Mouse (Mus musculus) liver, embryonic 15.5 days (tissue): ENCODE data around the gene Tns4. TPM values are rescaled to one million over a fixed set of nuclear protein-coding genes. Genes with fewer than 3 reads are reported as not detected.

Experiments
- ATAC-seq: fragments of 200-750 bp; cut with Nextera tagmentation; 2 replicates; pipeline ENCODE4 v1.8.0; 2017; ENCODE audit warnings: moderate number of reproducible peaks, mild to moderate bottlenecking, moderate library complexity; ENCODE audit not compliant: insufficient read depth
- H3K27ac ChIP-seq: fragments of 300-500 bp; sonication (generic); replicated peaks from 2 replicates; pipeline ENCODE4 v1.5.1; 2015; ENCODE audit warnings: mild to moderate bottlenecking, inconsistent platforms
- H3K27me3 ChIP-seq: fragments of 300-500 bp; sonication (generic); 2 replicates; pipeline ENCODE4 v1.6.1; 2015; ENCODE audit warnings: mild to moderate bottlenecking, inconsistent platforms
- H3K36me3 ChIP-seq: fragments of 300-500 bp; sonication (generic); replicated peaks from 2 replicates; pipeline ENCODE4 v1.6.1; 2015; ENCODE audit warnings: moderate library complexity, mild to moderate bottlenecking, inconsistent platforms
- H3K4me1 ChIP-seq: fragments of 300-500 bp; sonication (generic); replicated peaks from 2 replicates; pipeline ENCODE4 v1.6.1; 2015; ENCODE audit warnings: inconsistent platforms
- H3K4me2 ChIP-seq: fragments of 300-500 bp; sonication (generic); 2 replicates; pipeline ENCODE4 v1.6.1; 2015; ENCODE audit warnings: moderate library complexity, mild to moderate bottlenecking, inconsistent platforms
- H3K4me3 ChIP-seq: fragments of 300-500 bp; sonication (generic); replicated peaks from 2 replicates; pipeline ENCODE4 v1.5.1; 2015; ENCODE audit warnings: mild to moderate bottlenecking, inconsistent platforms
- H3K9ac ChIP-seq: fragments of 300-500 bp; sonication (generic); 2 replicates; pipeline ENCODE4 v1.6.1; 2015; ENCODE audit warnings: moderate library complexity, mild to moderate bottlenecking, inconsistent platforms
- H3K9me3 ChIP-seq: fragments of 300-500 bp; sonication (generic); replicated peaks from 2 replicates; pipeline ENCODE4 v1.6.1; 2016; ENCODE audit warnings: inconsistent platforms
- WGBS: fragments of 180-500 bp; shearing (Covaris S2); methylation state at CpG from one replicate; pipeline ENCODE4 v1.1.7; 2015; ENCODE audit warnings: mixed read lengths; ENCODE audit not compliant: insufficient replicate concordance; 5-methylcytosine and 5-hydroxymethylcytosine counted together
- polyA plus RNA-seq: library from polyadenylated mRNA; unstranded; fragments of >200 nt; fragmentation: Nextera tagmentation; extraction: Ambion mirVana; gene quantifications from 2 replicates; pipeline ENCODE4 v1.2.1, GENCODE M21; 2015

Gene Tns4
- polyA plus RNA-seq, 1 experiment from 2014 or later = 0.29 TPM

DNA sequence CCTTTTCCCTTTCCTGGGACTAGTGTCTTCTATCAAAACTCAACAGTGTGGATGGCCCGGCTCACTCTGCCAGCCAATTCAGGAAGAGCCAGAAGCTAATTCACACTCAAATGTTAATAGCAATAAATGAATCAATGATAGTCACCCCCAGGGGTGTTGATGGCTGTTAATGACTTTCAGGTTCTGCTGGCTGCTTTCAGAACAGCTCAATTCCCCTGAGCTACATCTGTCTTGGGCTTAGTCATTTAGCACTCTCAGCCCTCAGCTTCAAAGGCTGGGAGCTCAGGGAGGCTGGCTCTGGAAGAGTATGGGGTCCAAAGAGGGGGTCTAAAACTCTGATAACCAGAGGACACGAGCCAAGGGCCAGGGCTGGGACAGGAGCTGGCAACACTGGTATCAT lies 40.2 kb upstream of the Tns4 start:
- Histone ChIP-seq H3K4me1 (peaks cover 15% of the 10 kb centered on the region; the same call in 1 of the 2 replicates), H3K4me2 (no peak overlapping the region)
- 58% methylated on average over 2 of the region's 2 CpGs for WGBS

DNA sequence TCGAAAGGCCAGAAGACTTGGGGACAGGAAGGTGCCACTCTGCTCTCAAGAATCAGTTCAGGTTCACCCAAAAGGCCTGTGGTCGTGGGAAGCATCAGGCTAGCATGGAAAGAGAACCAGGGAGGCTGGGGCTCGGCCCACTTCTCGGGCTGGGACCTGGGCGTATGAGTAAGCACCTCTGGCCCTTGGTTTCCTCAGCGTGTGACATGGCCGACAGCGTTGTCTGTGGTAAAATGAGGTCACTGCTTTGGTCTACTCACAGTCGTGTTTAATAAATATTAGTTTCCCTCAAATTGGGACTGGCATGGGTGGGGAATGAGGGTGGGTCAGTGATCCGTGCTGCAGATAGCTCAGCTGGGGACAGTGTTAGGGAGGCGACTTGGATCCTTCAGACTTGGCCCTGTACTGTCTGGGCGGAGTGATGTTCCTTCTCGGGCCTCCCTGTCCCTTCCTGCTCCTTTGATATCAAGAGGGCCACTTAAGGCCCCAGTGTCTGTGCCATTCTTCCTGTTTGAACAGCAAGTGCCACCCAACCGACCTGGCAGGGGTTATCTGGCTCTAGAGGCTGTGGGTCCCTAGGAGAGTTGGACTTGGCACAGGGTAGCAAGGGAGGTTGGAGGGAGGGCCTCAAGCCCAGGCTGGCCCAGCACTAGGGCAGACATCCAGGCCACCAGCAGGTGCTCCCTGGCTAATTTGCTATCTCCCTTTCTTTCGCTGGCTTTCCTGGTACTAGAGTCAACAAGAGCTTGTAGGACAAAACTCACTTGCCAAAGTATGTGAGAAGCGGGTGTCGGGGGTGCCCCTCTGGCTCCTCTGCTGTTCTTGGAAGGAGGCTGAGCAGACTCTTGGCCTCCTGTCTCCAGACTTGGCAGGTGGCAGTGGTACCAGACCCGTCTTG lies 38.9 kb upstream of the Tns4 start:
- Histone ChIP-seq H3K27me3 (peaks cover 3% of the 10 kb centered on the region; the same call in 1 of the 2 replicates), H3K4me1 (peaks cover 12% of the 10 kb centered on the region; the same call in 1 of the 2 replicates), H3K4me3 (no peak overlapping the region), H3K9me3 (no peaks in the 10 kb centered on the region), H3K9ac (no peak overlapping the region), H3K36me3 (no peaks in the 10 kb centered on the region), H3K4me2 (no peak overlapping the region), H3K27ac (no peak overlapping the region)
- 41% methylated on average over 18 of the region's 18 CpGs for WGBS
- no peak for ATAC-seq

More for the DNA sequence above, 40.2 kb upstream of the Tns4 start:
- H3K36me3 ChIP-seq = no peaks in the 10 kb centered on the region
- peaks cover 3% of the 10 kb centered on the region; the same call in 1 of the 2 replicates for H3K27me3 ChIP-seq
- no peak for ATAC-seq
- H3K9me3 ChIP-seq = no peaks in the 10 kb centered on the region
- H3K9ac ChIP-seq = no peak overlapping the region
- H3K27ac ChIP-seq = no peak overlapping the region
- no peak overlapping the region for H3K4me3 ChIP-seq

DNA sequence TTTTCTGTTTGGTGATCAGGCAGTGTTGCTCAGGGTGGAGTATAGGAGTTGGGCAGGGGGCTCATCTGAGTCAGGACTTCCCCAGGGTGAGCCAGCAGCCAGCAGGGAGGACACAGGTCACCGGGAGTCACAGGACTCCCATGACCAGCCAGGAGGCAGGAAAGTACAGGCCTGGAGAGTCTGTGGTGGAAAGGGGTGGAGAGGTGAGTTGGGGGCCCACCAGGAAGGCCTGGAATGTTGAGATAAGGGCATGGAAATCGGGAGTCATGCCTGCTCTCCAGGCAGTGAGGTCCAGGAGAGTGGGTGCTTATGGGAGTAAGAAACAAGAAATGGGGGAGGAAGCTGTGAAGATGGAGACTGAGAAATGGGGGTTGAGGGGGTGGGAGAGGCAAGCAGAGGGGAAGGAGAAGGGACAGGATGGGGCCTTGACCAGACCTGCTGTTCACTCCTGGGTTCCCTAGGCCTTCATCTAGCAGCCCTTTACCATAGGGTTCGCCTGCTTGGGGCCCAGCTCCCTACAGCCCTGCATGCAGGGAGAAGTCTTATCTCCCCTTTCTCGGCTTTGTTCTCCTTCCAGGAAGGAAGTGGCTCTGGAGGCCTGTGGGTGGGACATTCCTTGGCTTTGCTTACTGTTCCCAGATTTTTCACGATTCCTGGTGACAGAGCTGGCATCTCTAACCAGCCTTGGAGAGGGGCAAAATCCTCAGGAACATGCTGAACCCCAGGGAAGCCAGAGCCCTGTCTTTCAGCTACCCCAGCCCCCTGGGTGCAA lies 37.6 kb upstream of the Tns4 start:
- no peak overlapping the region for H3K4me2 ChIP-seq
- no peak overlapping the region for H3K4me3 ChIP-seq
- H3K9ac ChIP-seq = no peak overlapping the region
- H3K9me3 ChIP-seq = no peaks in the 10 kb centered on the region
- peaks cover 3% of the 10 kb centered on the region; the same call in 1 of the 2 replicates for H3K27me3 ChIP-seq
- no peak overlapping the region for H3K27ac ChIP-seq
- 16% methylated on average over 5 of the region's 5 CpGs for WGBS
- peak; percentile 44; the same call in 1 of the 2 replicates for ATAC-seq
- H3K36me3 ChIP-seq = no peaks in the 10 kb centered on the region
- 0 out of 2 replicates have a peak, but pooled peaks cover 4% of the 10 kb centered on the region for H3K4me1 ChIP-seq

DNA sequence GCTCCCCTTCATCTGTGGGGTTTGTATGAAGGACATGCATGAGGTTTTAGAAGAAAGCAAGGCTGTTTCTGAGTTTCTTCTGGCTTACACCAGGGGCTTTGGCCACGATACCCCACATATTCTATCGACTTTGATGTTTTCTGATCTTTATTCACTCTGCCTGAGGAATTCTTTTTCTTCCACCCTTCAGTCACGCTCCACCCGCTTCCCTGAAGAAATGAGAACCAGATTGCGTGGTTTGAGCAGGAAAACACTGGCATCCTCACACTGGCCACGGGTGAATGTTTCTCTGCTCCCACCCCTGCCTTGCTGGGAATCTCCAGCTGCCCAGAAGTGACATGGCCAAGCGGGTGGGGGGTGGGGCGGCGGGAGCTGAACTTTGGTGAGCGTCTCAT lies 35.5 kb upstream of the Tns4 start:
- Histone ChIP-seq H3K27me3 (no peaks in the 10 kb centered on the region), H3K9me3 (no peaks in the 10 kb centered on the region)

GRCm38 (mm10) chr11:99123977-99124634 lies 35.0 kb upstream of the Tns4 start:
- WGBS = 18% methylated on average over 15 of the region's 15 CpGs
- 0 out of 2 replicates have a peak, but pooled peaks cover 4% of the 10 kb centered on the region for H3K4me1 ChIP-seq
- H3K27ac ChIP-seq = no peak overlapping the region
- H3K36me3 ChIP-seq = no peaks in the 10 kb centered on the region
- H3K9ac ChIP-seq = no peak overlapping the region
- H3K27me3 ChIP-seq = no peaks in the 10 kb centered on the region
- ATAC-seq = no peak
- no peaks in the 10 kb centered on the region for H3K9me3 ChIP-seq
- no peak overlapping the region for H3K4me3 ChIP-seq
- H3K4me2 ChIP-seq = no peak overlapping the region

More for the DNA sequence above, 35.5 kb upstream of the Tns4 start:
- 0 out of 2 replicates have a peak, but pooled peaks cover 4% of the 10 kb centered on the region for H3K4me1 ChIP-seq
- no peak for ATAC-seq
- no peak overlapping the region for H3K27ac ChIP-seq
- no peak overlapping the region for H3K4me3 ChIP-seq
- 51% methylated on average over 10 of the region's 10 CpGs for WGBS
- H3K36me3 ChIP-seq = no peaks in the 10 kb centered on the region
- H3K4me2 ChIP-seq = no peak overlapping the region
- H3K9ac ChIP-seq = no peak overlapping the region

DNA sequence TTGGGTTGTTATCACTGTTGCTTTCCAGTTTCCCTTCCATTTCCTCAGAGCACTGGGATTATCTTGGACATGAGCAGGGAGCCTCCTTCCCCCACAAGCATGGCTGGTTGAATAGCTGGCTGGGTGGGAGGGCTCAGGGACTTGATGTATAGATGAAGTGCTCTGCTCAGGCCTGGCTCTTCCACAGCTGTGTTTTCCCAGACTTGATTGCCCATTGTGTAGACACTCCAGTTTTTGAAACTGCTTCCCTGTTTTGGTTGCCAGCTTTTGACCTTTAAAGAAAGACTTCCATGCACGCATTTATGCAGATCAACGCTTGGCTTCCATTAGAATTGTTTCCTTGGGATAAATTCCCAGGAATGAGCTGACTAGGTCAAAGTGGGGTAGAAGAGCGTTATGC lies 33.6 kb upstream of the Tns4 start:
- Histone ChIP-seq H3K9ac (no peak overlapping the region), H3K36me3 (no peaks in the 10 kb centered on the region), H3K4me1 (0 out of 2 replicates have a peak, but pooled peaks cover under 1% of the 10 kb centered on the region), H3K27me3 (no peaks in the 10 kb centered on the region), H3K4me3 (no peak overlapping the region), H3K4me2 (no peak overlapping the region), H3K27ac (no peak overlapping the region), H3K9me3 (no peaks in the 10 kb centered on the region)
- WGBS = 64% methylated on average over 3 of the region's 3 CpGs
- ATAC-seq = no peak

DNA sequence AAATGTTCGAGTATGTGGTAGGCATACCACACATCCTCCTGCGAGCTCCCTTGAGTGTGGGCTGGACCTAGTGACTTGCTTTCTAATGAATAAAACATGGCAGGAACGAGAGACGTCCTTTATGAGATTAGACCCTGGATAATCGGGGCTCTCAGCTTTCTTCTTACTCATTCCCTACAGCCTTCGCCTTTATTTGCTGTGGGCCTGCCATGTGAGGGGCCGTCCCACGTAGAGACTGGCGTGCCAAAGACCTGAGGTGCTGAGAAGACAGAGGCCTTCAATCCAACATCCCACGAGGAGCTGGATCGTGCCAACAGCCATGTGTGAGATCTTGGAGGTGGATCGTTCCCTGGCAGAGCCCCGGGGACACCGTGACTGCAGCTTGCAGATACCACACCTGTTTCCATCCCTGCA lies 32.1 kb upstream of the Tns4 start:
- H3K4me1 ChIP-seq = no peaks in the 10 kb centered on the region
- no peaks in the 10 kb centered on the region for H3K36me3 ChIP-seq
- H3K9ac ChIP-seq = no peak overlapping the region
- no peaks in the 10 kb centered on the region for H3K9me3 ChIP-seq
- H3K27me3 ChIP-seq = no peaks in the 10 kb centered on the region
- no peak overlapping the region for H3K4me3 ChIP-seq
- no peak overlapping the region for H3K27ac ChIP-seq
- 72% methylated on average over 14 of the region's 14 CpGs for WGBS
- no peak overlapping the region for H3K4me2 ChIP-seq
- ATAC-seq = no peak

- Histone ChIP-seq H3K27ac (no peak overlapping the region), H3K9me3 (no peaks in the 10 kb centered on the region)
- 62% methylated on average over 20 of the region's 20 CpGs for WGBS
Observed at GRCm38 (mm10) chr11:99120524-99121217, 31.6 kb upstream of the Tns4 start.

DNA sequence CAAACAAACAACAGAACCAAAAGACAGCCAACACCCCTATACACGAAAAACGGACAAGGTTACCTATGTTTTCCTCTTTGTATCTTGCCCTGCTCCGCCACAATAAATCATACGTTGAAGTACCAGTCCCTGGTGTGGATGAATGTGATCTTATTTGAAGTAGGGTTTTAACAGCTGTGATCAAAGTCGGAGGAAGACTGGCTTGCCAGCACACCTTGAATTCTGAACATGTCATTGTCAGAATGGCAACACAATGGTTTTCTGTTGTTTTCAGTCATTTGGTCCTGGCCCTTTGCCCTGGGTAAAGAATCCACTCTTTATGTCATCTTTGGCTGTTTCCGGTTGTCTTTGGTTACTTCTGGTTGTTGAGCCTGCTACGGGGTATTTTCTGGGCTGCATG lies 29.9 kb upstream of the Tns4 start:
- Histone ChIP-seq H3K9ac (no peak overlapping the region), H3K4me3 (no peak overlapping the region), H3K4me2 (no peak overlapping the region), H3K27ac (no peak overlapping the region), H3K4me1 (no peaks in the 10 kb centered on the region), H3K36me3 (no peaks in the 10 kb centered on the region), H3K9me3 (no peaks in the 10 kb centered on the region), H3K27me3 (no peaks in the 10 kb centered on the region)
- ATAC-seq = no peak
- 71% methylated on average over 7 of the region's 7 CpGs for WGBS

More at GRCm38 (mm10) chr11:99120524-99121217, 31.6 kb upstream of the Tns4 start:
- ATAC-seq = no peak
- H3K4me1 ChIP-seq = no peaks in the 10 kb centered on the region
- no peaks in the 10 kb centered on the region for H3K27me3 ChIP-seq
- H3K4me3 ChIP-seq = no peak overlapping the region
- H3K36me3 ChIP-seq = no peaks in the 10 kb centered on the region
- H3K4me2 ChIP-seq = no peak overlapping the region
- H3K9ac ChIP-seq = no peak overlapping the region

- Histone ChIP-seq H3K27me3 (no peaks in the 10 kb centered on the region), H3K4me1 (no peaks in the 10 kb centered on the region), H3K4me3 (no peak overlapping the region), H3K36me3 (no peaks in the 10 kb centered on the region), H3K9ac (no peak overlapping the region), H3K4me2 (no peak overlapping the region), H3K27ac (no peak overlapping the region), H3K9me3 (no peaks in the 10 kb centered on the region)
- ATAC-seq = no peak
- 73% methylated on average over 1 of the region's 1 CpGs for WGBS
Observed at GRCm38 (mm10) chr11:99118420-99118819, 29.3 kb upstream of the Tns4 start.
